Mouse (Mus musculus) forebrain, embryonic 16.5 days (tissue): ENCODE results near the gene Pxt1. TPM values are rescaled to one million over a fixed set of nuclear protein-coding genes. Genes with fewer than 3 reads are reported as not detected.
"Not testable (repeated sequence)": the region's sequence is repeated elsewhere in the genome, so short reads cannot be mapped to it uniquely, and the experiment has no call there.

Source experiments
- ATAC-seq: fragments of 200-750 bp; cut with Nextera tagmentation; 2 replicates; pipeline ENCODE4 v1.8.0; 2017; ENCODE audit warnings: mild to moderate bottlenecking, moderate library complexity
- H3K27ac ChIP-seq: fragments of 300-500 bp; sonication (generic); 2 replicates; pipeline ENCODE4 v1.5.1; 2014; ENCODE audit warnings: low read length, control low read depth
- H3K27me3 ChIP-seq: fragments of 300-500 bp; sonication (generic); replicated peaks from 2 replicates; pipeline ENCODE4 v1.6.1; 2014; ENCODE audit warnings: low read length; ENCODE audit not compliant: control insufficient read depth, insufficient read depth
- H3K36me3 ChIP-seq: fragments of 300-500 bp; sonication (generic); 2 replicates; pipeline ENCODE4 v1.6.1; 2014; ENCODE audit not compliant: control insufficient read depth, insufficient read depth
- H3K4me1 ChIP-seq: fragments of 300-500 bp; sonication (generic); replicated peaks from 2 replicates; pipeline ENCODE4 v1.6.1; 2014; ENCODE audit warnings: low read length; ENCODE audit not compliant: control insufficient read depth, insufficient read depth
- H3K4me2 ChIP-seq: fragments of 300-500 bp; sonication (generic); 2 replicates; pipeline ENCODE4 v1.6.1; 2014; ENCODE audit warnings: mild to moderate bottlenecking, low read length, control low read depth
- H3K4me3 ChIP-seq: fragments of 300-500 bp; sonication (generic); replicated peaks from 2 replicates; pipeline ENCODE4 v1.5.1; 2014; ENCODE audit warnings: mild to moderate bottlenecking, low read length, control low read depth
- H3K9ac ChIP-seq: fragments of 300-500 bp; sonication (generic); replicated peaks from 2 replicates; pipeline ENCODE4 v1.6.1; 2014; ENCODE audit warnings: low read depth, low read length, control low read depth
- H3K9me3 ChIP-seq: fragments of 300-500 bp; sonication (generic); 2 replicates; pipeline ENCODE4 v1.6.1; 2016; ENCODE audit warnings: low read length; ENCODE audit not compliant: control insufficient read depth
- WGBS: fragments of 180-500 bp; shearing (Covaris S2); extraction: QIAGEN DNeasy Blood & Tissue Kit; methylation state at CpG from one replicate; pipeline ENCODE4 v1.1.7; 2014; 5-methylcytosine and 5-hydroxymethylcytosine counted together
- polyA plus RNA-seq: library from polyadenylated mRNA; unstranded; fragments of >200 nt; fragmentation: Nextera tagmentation; extraction: Ambion mirVana; gene quantifications from 2 replicates; pipeline ENCODE4 v1.2.1, GENCODE M21; 2015

The Pxt1 gene
- polyA plus RNA-seq: not detected in 2 replicates

DNA sequence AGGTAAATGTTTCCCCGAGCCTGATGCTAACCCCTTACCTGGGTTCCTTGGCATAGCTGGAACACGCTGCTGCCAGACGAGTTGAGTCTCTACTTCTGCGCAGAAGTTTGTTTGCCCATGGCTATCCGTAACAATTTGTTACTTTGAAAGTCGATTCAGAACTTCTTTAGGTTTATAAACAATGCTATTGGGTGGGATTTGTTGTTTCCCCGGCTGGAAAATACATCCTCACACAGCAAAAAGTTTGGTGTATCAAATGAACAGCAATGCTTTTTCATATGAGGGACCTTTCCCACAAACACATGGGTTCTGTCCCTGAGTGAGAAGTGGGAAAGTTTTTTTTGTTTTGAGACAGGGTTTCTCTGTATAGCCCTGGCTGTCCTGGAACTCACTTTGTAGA lies at the start of gene Pxt1:
Gene Pxt1 (minus strand): TSS at position 101 of the 400 bp plus-strand sequence.
- ATAC-seq: no peak
- Histone ChIP-seq H3K36me3 (no peaks in the 10 kb centered on the region), H3K9ac (no peak within 1 kb of the TSS), H3K27me3 (no peaks in the 10 kb centered on the region), H3K27ac (no peak within 1 kb of the TSS), H3K4me3 (no peak within 1 kb of the TSS), H3K9me3 (no peaks in the 10 kb centered on the region), H3K4me2 (no peak within 1 kb of the TSS), H3K4me1 (no peaks in the 10 kb centered on the region)
- 90% methylated on average over 7 of the region's 7 CpGs for WGBS

DNA sequence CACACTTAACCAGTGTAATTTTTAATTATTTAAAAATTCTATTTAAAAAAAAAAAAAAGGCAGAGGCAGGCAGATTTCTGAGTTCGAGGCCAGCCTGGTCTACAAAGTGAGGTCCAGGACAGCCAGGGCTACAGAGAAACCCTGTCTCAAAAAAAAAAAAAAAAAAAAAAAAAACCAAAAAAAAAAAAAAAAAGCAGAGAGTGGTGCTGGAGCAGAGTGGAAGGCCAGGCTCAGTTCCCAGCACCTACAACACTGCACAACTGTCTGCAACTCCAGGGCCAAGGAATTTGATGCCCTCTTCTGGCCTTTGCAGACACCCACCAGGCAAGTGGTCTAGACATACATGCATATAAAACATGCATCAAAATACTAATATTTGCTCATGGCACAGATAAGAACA lies 49.4 kb upstream of the Pxt1 start:
- not testable (repeated sequence) for H3K9ac ChIP-seq, H3K27me3 ChIP-seq, H3K4me2 ChIP-seq, H3K4me3 ChIP-seq, ATAC-seq, H3K9me3 ChIP-seq, H3K27ac ChIP-seq
- peaks cover 17% of the 10 kb centered on the region for H3K4me1 ChIP-seq
- 100% methylated on average over 1 of the region's 1 CpGs for WGBS
- H3K36me3 ChIP-seq: peaks cover 19% of the 10 kb centered on the region

DNA sequence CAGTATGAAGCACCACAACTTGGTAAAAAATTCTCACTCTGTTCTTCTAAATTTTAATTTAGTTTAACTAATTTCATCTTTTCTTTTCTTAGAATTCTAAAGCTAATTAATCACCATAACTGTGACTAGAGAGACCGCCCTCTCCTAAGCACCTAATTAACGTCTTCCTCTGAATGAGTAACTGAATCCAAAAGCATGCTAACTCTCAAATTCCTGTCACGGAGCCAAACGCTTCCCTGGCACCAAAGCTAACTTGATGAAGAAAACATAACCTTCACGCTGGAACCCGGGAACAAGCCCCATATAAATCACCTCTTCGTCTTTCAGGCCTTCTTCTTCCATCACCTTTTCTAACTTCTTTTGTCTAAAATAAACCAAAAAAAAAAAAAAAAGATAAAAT lies 48.5 kb upstream of the Pxt1 start:
- Histone ChIP-seq H3K4me2 (no peak overlapping the region), H3K27ac (peak overlapping the region; percentile 61; the same call in 1 of the 2 replicates), H3K9me3 (no peaks in the 10 kb centered on the region), H3K36me3 (peaks cover 22% of the 10 kb centered on the region), H3K27me3 (no peaks in the 10 kb centered on the region), H3K9ac (no peak overlapping the region), H3K4me3 (no peak overlapping the region), H3K4me1 (peaks cover 17% of the 10 kb centered on the region)
- no peak for ATAC-seq
- 16% methylated on average over 7 of the region's 7 CpGs for WGBS

DNA sequence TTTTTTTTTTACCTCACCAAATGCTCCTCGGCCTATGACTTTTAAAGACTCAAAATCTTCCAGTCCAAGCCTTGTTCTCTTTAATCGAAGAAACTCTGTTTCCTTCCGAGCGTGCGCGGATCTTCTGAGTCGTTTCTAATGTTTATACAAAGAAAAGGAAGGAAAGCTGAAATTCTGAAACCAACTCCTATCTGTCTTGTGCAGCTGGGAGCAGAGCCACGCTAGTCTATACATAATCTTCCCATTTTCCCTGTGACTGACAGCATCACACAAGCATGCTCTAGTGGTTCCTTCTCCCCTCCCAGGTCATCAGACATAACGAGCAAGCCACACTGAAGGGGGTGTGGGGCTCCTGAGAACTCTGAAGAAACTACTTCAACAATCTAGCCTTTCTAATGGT lies 47.6 kb upstream of the Pxt1 start:
- Histone ChIP-seq H3K4me3 (no peak overlapping the region), H3K9me3 (no peaks in the 10 kb centered on the region), H3K36me3 (peaks cover 18% of the 10 kb centered on the region), H3K27me3 (no peaks in the 10 kb centered on the region), H3K27ac (0 out of 2 replicates have a peak overlapping the region, but pooled peaks have one; percentile 61), H3K9ac (no peak overlapping the region), H3K4me1 (peaks cover 17% of the 10 kb centered on the region), H3K4me2 (no peak overlapping the region)
- ATAC-seq: no peak
- WGBS: 61% methylated on average over 9 of the region's 9 CpGs

DNA sequence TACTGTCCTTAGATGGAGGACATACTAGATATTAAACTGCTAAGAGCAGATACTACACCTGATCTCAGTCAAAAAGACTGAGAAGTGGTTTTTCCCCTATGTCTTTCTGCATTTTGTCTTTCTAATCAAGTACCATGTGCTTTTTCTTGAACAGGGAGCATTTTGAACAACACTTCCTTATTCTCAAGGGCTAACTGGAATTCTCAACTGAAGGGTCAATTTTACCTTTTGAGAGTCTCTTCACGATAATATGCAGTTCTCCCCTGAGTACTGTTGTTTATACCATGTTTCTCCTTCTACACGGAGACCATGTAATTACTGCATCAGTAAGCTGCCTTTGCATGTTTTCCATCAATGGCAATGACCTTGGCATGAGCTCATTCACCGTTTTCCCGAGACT lies 46.4 kb upstream of the Pxt1 start:
- Histone ChIP-seq H3K27ac (no peak overlapping the region), H3K9me3 (no peaks in the 10 kb centered on the region), H3K36me3 (peaks cover 20% of the 10 kb centered on the region), H3K4me3 (no peak overlapping the region), H3K9ac (no peak overlapping the region), H3K27me3 (no peaks in the 10 kb centered on the region), H3K4me1 (peaks cover 17% of the 10 kb centered on the region), H3K4me2 (no peak overlapping the region)
- ATAC-seq: no peak
- WGBS: 65% methylated on average over 4 of the region's 4 CpGs

DNA sequence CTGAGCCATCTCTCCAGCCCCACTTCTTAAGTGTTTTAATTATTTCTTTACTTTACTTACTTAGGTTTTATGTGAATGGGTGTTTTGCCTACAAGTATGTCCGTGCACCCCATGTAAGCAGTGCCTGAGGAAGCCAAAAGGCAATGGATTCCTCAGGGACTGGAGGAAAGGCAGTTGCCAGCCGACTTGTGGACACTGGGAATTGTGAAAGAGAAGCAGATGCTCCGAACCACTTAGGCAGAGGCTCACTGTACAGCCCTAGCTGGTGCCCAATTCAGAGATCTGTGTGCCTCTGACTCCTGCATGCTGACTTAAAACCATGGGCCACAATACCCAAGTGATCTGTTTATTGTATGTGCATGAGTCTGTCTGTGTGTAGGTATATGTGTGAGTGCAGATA lies 45.4 kb upstream of the Pxt1 start:
- WGBS: 80% methylated on average over 3 of the region's 3 CpGs
- no peaks in the 10 kb centered on the region for H3K27me3 ChIP-seq
- no peak overlapping the region for H3K27ac ChIP-seq
- H3K4me3 ChIP-seq: no peak overlapping the region
- no peak overlapping the region for H3K9ac ChIP-seq
- ATAC-seq: no peak
- peaks cover 17% of the 10 kb centered on the region for H3K36me3 ChIP-seq
- peaks cover 17% of the 10 kb centered on the region for H3K4me1 ChIP-seq
- H3K9me3 ChIP-seq: no peaks in the 10 kb centered on the region
- H3K4me2 ChIP-seq: no peak overlapping the region

DNA sequence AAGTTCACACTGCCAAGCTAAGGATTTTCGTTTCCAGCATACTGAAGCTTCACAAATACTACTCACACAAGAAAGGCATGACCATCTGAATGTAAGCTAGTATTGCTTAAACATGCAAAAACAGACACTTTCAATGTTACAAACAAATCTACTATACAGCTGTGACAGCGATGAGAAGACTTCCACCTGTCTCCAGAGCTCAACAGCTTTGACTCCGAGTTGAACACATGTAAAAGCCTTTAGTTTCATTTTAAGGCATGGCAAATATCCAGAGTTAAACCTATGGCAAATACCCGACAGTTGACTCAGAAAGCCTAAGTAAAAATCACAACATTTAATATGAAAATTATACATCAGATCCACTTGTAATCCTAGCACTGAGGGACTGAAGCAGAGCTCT lies 44.7 kb upstream of the Pxt1 start:
- H3K4me2 ChIP-seq: no peak overlapping the region
- no peaks in the 10 kb centered on the region for H3K27me3 ChIP-seq
- no peak overlapping the region for H3K27ac ChIP-seq
- H3K4me1 ChIP-seq: peaks cover 17% of the 10 kb centered on the region
- peaks cover 17% of the 10 kb centered on the region for H3K36me3 ChIP-seq
- no peak overlapping the region for H3K9ac ChIP-seq
- ATAC-seq: no peak
- H3K4me3 ChIP-seq: no peak overlapping the region
- 88% methylated on average over 4 of the region's 4 CpGs for WGBS
- H3K9me3 ChIP-seq: no peaks in the 10 kb centered on the region

DNA sequence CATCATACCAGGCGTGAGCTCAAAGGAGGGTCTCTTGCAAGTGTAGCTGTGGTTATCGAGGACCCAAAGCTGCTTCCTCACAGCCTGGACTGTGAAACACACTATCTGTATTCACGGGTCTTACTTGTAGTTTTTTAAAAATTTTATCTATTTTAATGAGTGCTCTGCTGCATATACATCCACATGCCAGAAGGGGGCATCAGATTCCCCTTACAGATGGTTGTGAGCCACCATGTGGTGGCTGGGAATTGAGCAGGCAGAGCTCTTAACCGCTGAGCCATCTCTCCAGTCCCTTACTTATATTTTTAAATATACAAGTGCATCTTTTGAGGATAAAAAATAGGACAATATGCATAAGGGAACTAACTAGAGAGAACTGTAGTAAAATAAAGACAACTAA lies 44.1 kb upstream of the Pxt1 start:
- ATAC-seq: no peak
- Histone ChIP-seq H3K4me2 (no peak overlapping the region), H3K4me3 (no peak overlapping the region), H3K27ac (no peak overlapping the region), H3K36me3 (peaks cover 17% of the 10 kb centered on the region), H3K27me3 (no peaks in the 10 kb centered on the region), H3K9me3 (no peaks in the 10 kb centered on the region), H3K4me1 (peaks cover 17% of the 10 kb centered on the region), H3K9ac (no peak overlapping the region)
- 63% methylated on average over 4 of the region's 4 CpGs for WGBS

DNA sequence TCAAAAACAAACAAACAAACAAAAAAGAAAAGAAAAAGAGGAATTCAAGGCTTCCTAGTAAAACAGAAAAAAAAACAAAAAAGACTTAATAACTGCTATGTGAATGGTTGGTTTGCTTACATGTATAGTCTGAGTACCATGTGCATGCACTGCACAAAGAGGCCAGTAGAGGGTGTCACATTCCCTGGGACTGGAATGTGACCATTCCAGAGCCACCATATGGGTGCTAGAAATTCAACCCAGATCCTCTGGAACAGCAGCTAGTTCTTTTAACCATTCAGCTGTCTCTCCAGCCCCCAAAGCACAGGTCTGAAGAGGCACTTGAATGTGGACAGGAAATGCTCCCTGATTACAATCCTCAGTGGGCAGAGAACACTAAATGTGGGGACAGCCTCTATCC lies 43.2 kb upstream of the Pxt1 start:
- no peak for ATAC-seq
- H3K4me2 ChIP-seq: no peak overlapping the region

DNA sequence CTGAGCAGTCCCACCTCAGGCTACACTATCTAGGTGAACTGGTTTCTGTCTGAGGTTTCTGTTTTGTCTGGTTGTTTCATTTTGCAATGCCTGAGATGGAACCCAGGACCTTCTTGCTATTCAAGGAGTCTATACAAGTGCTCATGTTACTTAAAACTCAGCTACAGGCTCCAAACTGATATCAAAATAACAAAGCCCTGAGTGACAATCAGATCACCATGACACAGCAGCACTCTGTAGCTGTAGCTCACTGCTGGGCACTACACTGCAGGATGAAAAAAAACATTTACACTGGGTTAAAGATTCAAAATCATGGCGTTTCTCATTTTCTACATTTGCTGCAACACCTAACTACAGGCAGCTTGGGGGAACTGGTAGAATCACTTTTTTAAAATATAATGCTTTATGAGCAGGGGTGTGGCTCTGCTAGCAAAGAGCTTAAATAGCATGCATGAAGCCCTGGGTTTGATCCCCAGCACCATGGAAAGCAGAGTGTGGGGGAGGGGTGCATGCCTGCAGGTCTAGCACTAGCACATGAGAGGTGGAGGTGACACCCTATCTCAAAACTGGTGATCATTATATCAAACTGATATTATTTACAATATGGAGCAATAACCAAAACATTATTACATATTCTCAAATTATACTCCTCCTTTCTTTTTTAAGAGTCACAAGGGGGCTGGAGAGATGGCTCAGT lies 41.2 kb upstream of the Pxt1 start:
- no peak overlapping the region for H3K4me2 ChIP-seq
- H3K36me3 ChIP-seq: peaks cover 33% of the 10 kb centered on the region
- H3K9me3 ChIP-seq: no peaks in the 10 kb centered on the region
- 94% methylated on average over 1 of the region's 1 CpGs for WGBS
- H3K4me1 ChIP-seq: no peaks in the 10 kb centered on the region
- H3K4me3 ChIP-seq: no peak overlapping the region
- no peak overlapping the region for H3K9ac ChIP-seq
- no peaks in the 10 kb centered on the region for H3K27me3 ChIP-seq
- no peak for ATAC-seq
- no peak overlapping the region for H3K27ac ChIP-seq

More for the DNA sequence above, 43.2 kb upstream of the Pxt1 start:
- Histone ChIP-seq H3K9ac (no peak overlapping the region), H3K4me3 (no peak overlapping the region), H3K4me1 (peaks cover 12% of the 10 kb centered on the region), H3K9me3 (no peaks in the 10 kb centered on the region), H3K36me3 (peaks cover 23% of the 10 kb centered on the region), H3K27me3 (no peaks in the 10 kb centered on the region), H3K27ac (no peak overlapping the region)
